Mouse (Mus musculus): ENCODE data around the gene Gm13275.
"Not testable (repeated sequence)": the region's sequence is repeated elsewhere in the genome, so short reads cannot be mapped to it uniquely, and the experiment has no call there.

The Gm13275 gene

GRCm38 (mm10) chr4:88797097-88797496, 2.8 kb downstream of the Gm13275 start, which contains the start of gene Gm13279:
Gene Gm13279, plus strand, starts transcription at chr4:88797397.
- DNase-seq (ENCODE audit: low read depth, low spot score), result not testable (repeated sequence)

GRCm38 (mm10) chr4:88799365-88799764, 5.1 kb downstream of the Gm13275 start, which contains the start of gene Gm13285:
Gene Gm13285, plus strand, starts transcription at chr4:88799665.
- DNase-seq (ENCODE audit: low read depth, low spot score), result not testable (repeated sequence)

DNA sequence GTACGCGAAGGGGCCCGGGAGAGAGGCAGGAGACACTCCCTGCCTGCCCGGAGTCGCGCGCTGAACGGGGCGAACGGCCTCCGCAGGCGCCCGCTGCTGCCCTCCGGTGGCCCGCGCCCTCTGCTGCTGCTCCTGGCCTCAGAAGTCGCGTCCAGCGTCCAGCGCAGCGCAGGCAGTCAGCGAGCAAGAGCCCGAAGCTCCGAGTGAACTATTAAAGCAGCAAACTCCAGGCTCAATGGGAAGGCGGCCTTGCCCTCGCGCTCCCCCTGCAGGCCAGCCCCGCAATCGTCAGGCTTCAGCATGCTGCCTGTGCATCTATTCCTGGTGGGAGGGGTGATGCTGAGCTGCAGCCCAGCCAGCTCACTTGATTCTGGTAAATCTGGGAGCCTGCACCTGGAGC, 8.7 kb downstream of the Gm13275 start, which contains the start of gene Gm13287:
Gene Gm13287, plus strand, starts transcription at position 301 of the 400 bp plus-strand sequence.
- not testable (repeated sequence) for DNase-seq (ENCODE audit: low read depth, low spot score)

- not testable (repeated sequence) for DNase-seq (ENCODE audit: low read depth, low spot score)
Measured at GRCm38 (mm10) chr4:88805231-88805630, 10.9 kb downstream of the Gm13275 start, which contains the start of gene Gm13288. Gene Gm13288, plus strand, starts transcription at chr4:88805531.

GRCm38 (mm10) chr4:88805761-88806160, 11.5 kb downstream of the Gm13275 start:
- DNase-seq (ENCODE audit: low read depth, low spot score), result not testable (repeated sequence)

DNA sequence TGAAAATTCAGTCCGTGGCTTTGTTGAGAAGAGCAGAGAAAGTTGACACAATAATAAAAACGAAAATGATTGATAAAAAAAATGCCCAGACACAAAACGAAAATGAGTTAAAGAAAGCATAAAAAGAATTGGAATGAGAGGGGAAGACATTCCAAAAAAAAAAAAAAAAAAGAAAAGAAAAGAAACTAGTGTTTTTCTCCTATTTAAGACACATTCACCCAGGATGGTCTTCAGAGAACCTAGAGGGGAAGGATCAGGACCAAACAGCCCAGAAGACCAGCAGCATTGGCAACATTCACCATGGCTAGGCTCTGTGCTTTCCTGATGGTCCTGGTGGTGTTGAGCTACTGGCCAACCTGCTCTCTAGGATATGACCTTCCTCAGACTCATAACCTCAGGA, 21.6 kb downstream of the Gm13275 start, which contains the start of gene Ifna7:
Gene Ifna7, plus strand, starts transcription at position 301 of the 400 bp plus-strand sequence.
- DNase-seq (ENCODE audit: low read depth, low spot score), result no peak

DNA sequence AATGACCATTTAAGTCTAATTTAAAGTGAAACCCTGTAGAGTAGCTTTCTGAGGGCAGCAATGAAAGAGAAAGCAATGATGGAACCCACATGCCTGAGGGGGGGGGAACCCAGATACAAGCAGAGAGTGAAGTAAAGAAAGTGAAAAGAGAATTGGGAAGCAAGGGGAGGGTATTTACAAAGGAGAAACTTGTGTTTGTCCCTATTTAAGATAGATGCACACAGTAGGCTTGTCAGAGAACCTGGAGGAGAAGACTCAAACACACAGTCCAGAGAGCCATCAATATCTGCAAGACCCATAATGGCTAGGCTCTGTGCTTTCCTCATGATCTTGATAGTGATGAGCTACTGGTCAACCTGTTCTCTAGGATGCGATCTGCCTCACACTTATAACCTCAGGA, 25.4 kb downstream of the Gm13275 start, which contains the start of gene Ifna11:
Gene Ifna11, plus strand, starts transcription at position 301 of the 400 bp plus-strand sequence.
- DNase-seq (ENCODE audit: low read depth, low spot score), result no peak

- peak; percentile 64 for DNase-seq (ENCODE audit: low read depth, low spot score)
Measured at GRCm38 (mm10) chr4:88822995-88823394, 28.7 kb downstream of the Gm13275 start.

DNA sequence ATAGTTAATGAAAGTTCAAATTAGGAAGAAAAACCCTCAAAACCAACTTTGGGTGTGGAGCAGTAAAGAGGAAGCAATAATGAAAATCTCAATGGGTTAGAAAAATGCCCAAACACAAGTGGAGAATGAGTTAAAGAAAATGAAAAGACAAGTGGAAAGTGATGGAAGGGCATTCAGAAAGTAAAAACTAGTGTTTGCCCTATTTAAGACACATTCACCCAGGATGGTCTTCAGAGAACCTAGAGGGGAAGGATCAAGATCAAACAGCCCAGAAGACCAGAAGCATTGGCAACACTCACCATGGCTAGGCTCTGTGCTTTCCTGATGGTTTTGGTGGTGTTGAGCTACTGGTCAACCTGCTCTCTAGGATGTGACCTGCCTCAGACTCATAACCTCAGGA, 32.8 kb downstream of the Gm13275 start, which contains the start of gene Ifna6:
Gene Ifna6, plus strand, starts transcription at position 301 of the 400 bp plus-strand sequence.
- not testable (repeated sequence) for DNase-seq (ENCODE audit: low read depth, low spot score)

DNA sequence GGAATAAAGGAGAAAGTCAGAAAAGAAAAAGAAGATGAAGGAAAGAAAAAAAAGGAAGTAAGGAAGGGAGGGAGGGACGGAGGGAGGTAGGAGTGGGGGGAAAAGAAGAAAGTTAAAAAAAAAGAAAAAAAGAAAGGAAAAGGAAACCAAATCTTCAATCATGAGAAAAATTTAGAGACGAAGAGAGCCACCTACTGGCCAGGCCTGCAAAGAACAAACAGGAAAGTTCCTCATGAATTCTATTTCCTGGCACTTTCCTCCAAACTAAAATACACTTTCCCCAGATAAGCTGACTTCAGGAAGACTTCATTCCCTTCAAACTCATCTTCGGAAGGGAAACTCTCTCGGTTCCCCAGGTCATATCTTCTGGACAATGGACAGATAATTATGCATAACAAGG, 36.2 kb downstream of the Gm13275 start:
- DNase-seq (ENCODE audit: low read depth, low spot score), result peak; percentile 65

GRCm38 (mm10) chr4:88835225-88835624, 40.9 kb downstream of the Gm13275 start, which contains the start of gene Ifna5:
Gene Ifna5, plus strand, starts transcription at chr4:88835525.
- not testable (repeated sequence) for DNase-seq (ENCODE audit: low read depth, low spot score)

DNA sequence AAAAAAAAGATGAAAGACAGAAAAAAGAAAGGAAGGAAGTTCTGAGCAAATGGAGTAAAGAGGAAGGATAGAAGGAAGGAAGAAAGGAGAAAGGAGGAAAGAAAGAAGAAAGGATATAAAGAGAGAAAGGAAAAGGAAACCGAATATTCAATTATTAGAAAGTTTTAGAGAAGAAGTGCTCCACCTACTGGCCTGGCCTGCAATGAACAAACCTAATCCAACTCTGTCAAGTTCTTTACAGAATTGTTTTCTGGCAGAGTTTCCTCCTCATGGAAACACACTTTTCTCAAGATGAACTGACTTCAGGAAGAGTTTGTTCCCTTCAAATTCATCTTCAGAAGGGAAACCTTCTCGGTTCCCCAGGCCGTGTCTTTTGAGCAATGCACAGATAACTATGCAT, 44.5 kb downstream of the Gm13275 start:
- DNase-seq (ENCODE audit: low read depth, low spot score), result peak; percentile 60

GRCm38 (mm10) chr4:88840058-88840457, 45.8 kb downstream of the Gm13275 start:
- DNase-seq (ENCODE audit: low read depth, low spot score), result no peak

DNA sequence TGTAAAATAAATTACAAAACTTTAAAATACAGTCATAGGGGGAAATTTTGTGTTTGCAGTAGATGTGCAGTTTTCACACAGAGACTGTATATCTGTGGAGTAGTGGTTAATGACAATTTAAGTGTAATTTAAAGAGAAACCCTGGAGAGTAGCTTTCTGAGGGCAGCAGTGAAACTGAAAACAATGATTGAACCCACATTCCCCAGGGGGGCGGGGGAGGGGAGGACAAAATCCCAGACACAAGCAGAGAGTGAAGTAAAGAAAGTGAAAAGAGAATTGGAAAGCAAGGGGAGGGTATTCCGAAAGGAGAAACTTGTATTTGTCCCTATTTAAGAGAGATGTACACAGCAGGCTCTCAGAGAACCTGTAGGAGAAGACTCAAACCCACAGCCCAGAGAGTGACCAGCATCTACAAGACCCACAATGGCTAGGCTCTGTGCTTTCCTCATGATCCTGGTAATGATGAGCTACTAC, 47.2 kb downstream of the Gm13275 start, which contains the start of gene Ifna4:
Gene Ifna4, plus strand, starts transcription at position 424 of the 474 bp plus-strand sequence.
- DNase-seq (ENCODE audit: low read depth, low spot score), result no peak

All from CD4-positive, CD25-positive, alpha-beta regulatory T cell, adult 2 months (primary cell).